Comparison of ENCODE assay signal across 8 mouse cellular contexts in genomic region chr2:130663342-130663741, GRCm38 (mm10). TPM values are rescaled to one million over a fixed set of nuclear protein-coding genes. Genes with fewer than 3 reads are reported as not detected.
DNase-seq lines count a peak whose midpoint lies in the region; ATAC-seq and TF ChIP-seq lines count a peak whose summit lies in the region.

No protein-coding gene starts in this region.

- H3K9me3 ChIP-seq in heart, postnatal 0 days (replicated peaks; ENCODE audit: control insufficient read depth, low read length), result no peaks in the 10 kb centered on the region
- no peaks in the 10 kb centered on the region for H3K9me3 ChIP-seq in embryonic facial prominence, embryonic 10.5 days
- H3K9me3 ChIP-seq in hindbrain, embryonic 15.5 days, result no peaks in the 10 kb centered on the region
- H3K9me3 ChIP-seq in midbrain, embryonic 14.5 days (ENCODE audit: control insufficient read depth, low read length), result no peaks in the 10 kb centered on the region

- H3K4me3 ChIP-seq in heart, postnatal 0 days (ENCODE audit: low read depth, low read length), result 0 out of 2 replicates have a peak overlapping the region, but pooled peaks have one; percentile 63
- peak overlapping the region; percentile 76 for H3K4me3 ChIP-seq in embryonic facial prominence, embryonic 10.5 days
- H3K4me3 ChIP-seq in hindbrain, embryonic 15.5 days, result peak overlapping the region; percentile 57
- H3K4me3 ChIP-seq in midbrain, embryonic 14.5 days (replicated peaks; ENCODE audit: low read depth, low read length), result peak overlapping the region; percentile 61

- 92% methylated on average over 11 of the region's 11 CpGs for WGBS in heart, postnatal 0 days
- WGBS in embryonic facial prominence, embryonic 10.5 days, result 90% methylated on average over 11 of the region's 11 CpGs
- 91% methylated on average over 11 of the region's 11 CpGs for WGBS in hindbrain, embryonic 15.5 days
- WGBS in midbrain, embryonic 14.5 days, result 90% methylated on average over 11 of the region's 11 CpGs

- H3K4me1 ChIP-seq in heart, postnatal 0 days (ENCODE audit: control insufficient read depth, insufficient read depth), result peaks cover 12% of the 10 kb centered on the region
- H3K4me1 ChIP-seq in embryonic facial prominence, embryonic 10.5 days, result peaks cover 28% of the 10 kb centered on the region
- peaks cover 32% of the 10 kb centered on the region for H3K4me1 ChIP-seq in hindbrain, embryonic 15.5 days (replicated peaks)
- H3K4me1 ChIP-seq in midbrain, embryonic 14.5 days (ENCODE audit: control insufficient read depth, insufficient read depth, low read length), result peaks cover 21% of the 10 kb centered on the region

- 0 out of 2 replicates have a peak overlapping the region, but pooled peaks have one; percentile 78 for H3K9ac ChIP-seq in heart, postnatal 0 days (replicated peaks; ENCODE audit: low read depth, low read length)
- H3K9ac ChIP-seq in hindbrain, embryonic 15.5 days, result peak overlapping the region; percentile 69
- peak overlapping the region; percentile 93 for H3K9ac ChIP-seq in midbrain, embryonic 14.5 days (replicated peaks; ENCODE audit: low read length)

- TF ChIP-seq EP300 in heart, postnatal 0 days (IDR thresholded peaks at IDR 0.05; ENCODE audit: low read depth), result no peak

- no peak for ATAC-seq in heart, postnatal 0 days (ENCODE audit: insufficient read depth, low read depth)
- no peak for ATAC-seq in hindbrain, embryonic 15.5 days (ENCODE audit: low FRiP score, low read depth)
- no peak for ATAC-seq in midbrain, embryonic 14.5 days (ENCODE audit: low FRiP score, low TSS enrichment)

- intact Hi-C loops in heart, postnatal 10 days (cut with DNase I), result no loop called here

- peaks cover 37% of the 10 kb centered on the region for H3K36me3 ChIP-seq in heart, postnatal 0 days (replicated peaks; ENCODE audit: control insufficient read depth, insufficient read depth, low read length)
- peaks cover 44% of the 10 kb centered on the region for H3K36me3 ChIP-seq in embryonic facial prominence, embryonic 10.5 days (replicated peaks)
- H3K36me3 ChIP-seq in hindbrain, embryonic 15.5 days, result peaks cover 17% of the 10 kb centered on the region
- H3K36me3 ChIP-seq in midbrain, embryonic 14.5 days (ENCODE audit: control insufficient read depth, insufficient read depth, low read length), result peaks cover 28% of the 10 kb centered on the region

- no peak overlapping the region for H3K27ac ChIP-seq in heart, postnatal 0 days (ENCODE audit: low read depth)
- peak overlapping the region; percentile 99 for H3K27ac ChIP-seq in embryonic facial prominence, embryonic 10.5 days (replicated peaks)
- peak overlapping the region; percentile 98 for H3K27ac ChIP-seq in hindbrain, embryonic 15.5 days (replicated peaks)
- peak overlapping the region; percentile 99 for H3K27ac ChIP-seq in midbrain, embryonic 14.5 days (replicated peaks; ENCODE audit: low read depth, low read length)

- no peak for DNase-seq in heart, postnatal 0 days (ENCODE audit: low spot score)
- no peak for DNase-seq in heart, postnatal 10 days
- DNase-seq in embryonic facial prominence, embryonic 10.5 days (ENCODE audit: low spot score), result no peak
- DNase-seq in midbrain, embryonic 14.5 days, result no peak
- no peak for DNase-seq in ovary, adult 18-20 months (ENCODE audit: low spot score)
- DNase-seq in right cerebral cortex, postnatal 14 days, result no peak
- DNase-seq in ovary, postnatal 36 days (ENCODE audit: low spot score), result no peak

- no peaks in the 10 kb centered on the region for H3K27me3 ChIP-seq in heart, postnatal 0 days (ENCODE audit: control insufficient read depth, insufficient read depth, low read length)
- H3K27me3 ChIP-seq in embryonic facial prominence, embryonic 10.5 days (replicated peaks; ENCODE audit: low read depth, poor library complexity, severe bottlenecking), result no peaks in the 10 kb centered on the region
- no peaks in the 10 kb centered on the region for H3K27me3 ChIP-seq in hindbrain, embryonic 15.5 days
- no peaks in the 10 kb centered on the region for H3K27me3 ChIP-seq in midbrain, embryonic 14.5 days (ENCODE audit: control insufficient read depth, insufficient read depth, low read length)

- H3K4me2 ChIP-seq in heart, postnatal 0 days (ENCODE audit: low read depth, low read length), result peak overlapping the region; percentile 54
- H3K4me2 ChIP-seq in hindbrain, embryonic 15.5 days, result peak overlapping the region; percentile 67
- H3K4me2 ChIP-seq in midbrain, embryonic 14.5 days (ENCODE audit: low read length), result peak overlapping the region; percentile 82

- TF ChIP-seq CTCF in heart, postnatal 0 days (IDR thresholded peaks at IDR 0.05; ENCODE audit: low read depth), result no peak

RNA-seq across cellular contexts. Expression of gene Ddrgk1, which starts 1.1 kb away (rescaled TPM):
- total RNA-seq in heart, postnatal 0 days (2014; rRNA removed; ENCODE audit: low replicate concordance), result 16.0 and 29.4 TPM in 2 replicates
- 61.9 and 63.7 TPM in 2 replicates for polyA plus RNA-seq in heart, postnatal 0 days (2015; fragmentation: Nextera tagmentation; extraction: Ambion mirVana)
- total RNA-seq in heart, postnatal 10 days (2021), result 10 to 100 TPM; 63.0 to 68.3 TPM
- 48.2 and 48.3 TPM in 2 replicates for polyA plus RNA-seq in embryonic facial prominence, embryonic 10.5 days (2016; fragmentation: Nextera tagmentation; extraction: Ambion mirVana)
- 66.6 and 72.6 TPM in 2 replicates for polyA plus RNA-seq in hindbrain, embryonic 15.5 days (2015; fragmentation: Nextera tagmentation; extraction: Ambion mirVana)
- 50.5 and 56.1 TPM in 2 replicates for polyA plus RNA-seq in midbrain, embryonic 14.5 days (2014; fragmentation: Nextera tagmentation; extraction: Ambion mirVana)

RNA-seq across cellular contexts. Expression of gene Itpa, which starts 4.1 kb away (rescaled TPM):
- 72.8 and 100 TPM in 2 replicates for total RNA-seq in heart, postnatal 0 days (2014; rRNA removed; ENCODE audit: low replicate concordance)
- polyA plus RNA-seq in heart, postnatal 0 days (2015; fragmentation: Nextera tagmentation; extraction: Ambion mirVana), result 67.3 TPM in 2 replicates
- 10 to 100 TPM; 27.0 to 29.4 TPM for total RNA-seq in heart, postnatal 10 days (2021)
- 144 and 150 TPM in 2 replicates for polyA plus RNA-seq in embryonic facial prominence, embryonic 10.5 days (2016; fragmentation: Nextera tagmentation; extraction: Ambion mirVana)
- 123 and 125 TPM in 2 replicates for polyA plus RNA-seq in hindbrain, embryonic 15.5 days (2015; fragmentation: Nextera tagmentation; extraction: Ambion mirVana)
- 122 and 135 TPM in 2 replicates for polyA plus RNA-seq in midbrain, embryonic 14.5 days (2014; fragmentation: Nextera tagmentation; extraction: Ambion mirVana)

RNA-seq across cellular contexts. Expression of gene Lzts3, which starts 20.7 kb away (rescaled TPM):
- 5.3 TPM in 2 replicates for total RNA-seq in heart, postnatal 0 days (2014; rRNA removed; ENCODE audit: low replicate concordance)
- polyA plus RNA-seq in heart, postnatal 0 days (2015; fragmentation: Nextera tagmentation; extraction: Ambion mirVana), result 0.77 and 0.81 TPM in 2 replicates
- total RNA-seq in heart, postnatal 10 days (2021), result 1 to 10 TPM; 3.8 to 4.0 TPM
- 3.1 and 3.3 TPM in 2 replicates for polyA plus RNA-seq in embryonic facial prominence, embryonic 10.5 days (2016; fragmentation: Nextera tagmentation; extraction: Ambion mirVana)
- 17.9 and 19.8 TPM in 2 replicates for polyA plus RNA-seq in hindbrain, embryonic 15.5 days (2015; fragmentation: Nextera tagmentation; extraction: Ambion mirVana)
- 3.4 and 9.1 TPM in 2 replicates for polyA plus RNA-seq in midbrain, embryonic 14.5 days (2014; fragmentation: Nextera tagmentation; extraction: Ambion mirVana)

RNA-seq across cellular contexts. Expression of gene Ubox5, which starts 33.5 kb away (rescaled TPM):
- 1.0 and 2.1 TPM in 2 replicates for total RNA-seq in heart, postnatal 0 days (2014; rRNA removed; ENCODE audit: low replicate concordance)
- 4.4 and 4.5 TPM in 2 replicates for polyA plus RNA-seq in heart, postnatal 0 days (2015; fragmentation: Nextera tagmentation; extraction: Ambion mirVana)
- 1 to 10 TPM; 6.2 to 6.4 TPM for total RNA-seq in heart, postnatal 10 days (2021)
- 21.3 and 21.6 TPM in 2 replicates for polyA plus RNA-seq in embryonic facial prominence, embryonic 10.5 days (2016; fragmentation: Nextera tagmentation; extraction: Ambion mirVana)
- 9.0 and 10.0 TPM in 2 replicates for polyA plus RNA-seq in hindbrain, embryonic 15.5 days (2015; fragmentation: Nextera tagmentation; extraction: Ambion mirVana)
- polyA plus RNA-seq in midbrain, embryonic 14.5 days (2014; fragmentation: Nextera tagmentation; extraction: Ambion mirVana), result 10.6 and 13.0 TPM in 2 replicates

RNA-seq across cellular contexts. Expression of gene Fastkd5, which starts 33.5 kb away (rescaled TPM):
- total RNA-seq in heart, postnatal 0 days (2014; rRNA removed; ENCODE audit: low replicate concordance), result 8.2 and 9.8 TPM in 2 replicates
- polyA plus RNA-seq in heart, postnatal 0 days (2015; fragmentation: Nextera tagmentation; extraction: Ambion mirVana), result 9.8 TPM in 2 replicates
- 1 to 10 TPM; 8.8 to 9.5 TPM for total RNA-seq in heart, postnatal 10 days (2021)
- polyA plus RNA-seq in embryonic facial prominence, embryonic 10.5 days (2016; fragmentation: Nextera tagmentation; extraction: Ambion mirVana), result 23.3 and 25.5 TPM in 2 replicates
- polyA plus RNA-seq in hindbrain, embryonic 15.5 days (2015; fragmentation: Nextera tagmentation; extraction: Ambion mirVana), result 9.5 and 11.4 TPM in 2 replicates
- polyA plus RNA-seq in midbrain, embryonic 14.5 days (2014; fragmentation: Nextera tagmentation; extraction: Ambion mirVana), result 7.4 and 13.8 TPM in 2 replicates
